Mouse (Mus musculus) heart, embryonic 13.5 days (tissue): Measurements from ENCODE around the gene D1Pas1. TPM values are rescaled to one million over a fixed set of nuclear protein-coding genes. Genes with fewer than 3 reads are reported as not detected.

Experiments used
- ATAC-seq: fragments of 200-750 bp; cut with Nextera tagmentation; 2 replicates; pipeline ENCODE4 v1.8.0; 2017; ENCODE audit warnings: moderate TSS enrichment; ENCODE audit not compliant: insufficient number of reproducible peaks, low FRiP score, low TSS enrichment; ENCODE audit errors: extremely low read depth
- H3K27ac ChIP-seq: fragments of 300-500 bp; sonication (generic); replicated peaks from 2 replicates; pipeline ENCODE4 v1.5.1; 2015; ENCODE audit warnings: moderate library complexity, mild to moderate bottlenecking, inconsistent platforms
- H3K27me3 ChIP-seq: fragments of 300-500 bp; sonication (generic); replicated peaks from 2 replicates; pipeline ENCODE4 v1.6.1; 2015; ENCODE audit warnings: mild to moderate bottlenecking, inconsistent platforms
- H3K36me3 ChIP-seq: fragments of 300-500 bp; sonication (generic); 2 replicates; pipeline ENCODE4 v1.6.1; 2015; ENCODE audit warnings: mild to moderate bottlenecking, inconsistent platforms
- H3K4me1 ChIP-seq: fragments of 300-500 bp; sonication (generic); 2 replicates; pipeline ENCODE4 v1.6.1; 2015; ENCODE audit warnings: inconsistent platforms
- H3K4me2 ChIP-seq: fragments of 300-500 bp; sonication (generic); 2 replicates; pipeline ENCODE4 v1.6.1; 2015; ENCODE audit warnings: inconsistent platforms, mild to moderate bottlenecking, moderate library complexity
- H3K4me3 ChIP-seq: fragments of 300-500 bp; sonication (generic); 2 replicates; pipeline ENCODE4 v1.5.1; 2015; ENCODE audit warnings: moderate library complexity, mild to moderate bottlenecking, inconsistent platforms
- H3K9ac ChIP-seq: fragments of 300-500 bp; sonication (generic); 2 replicates; pipeline ENCODE4 v1.6.1; 2015; ENCODE audit warnings: inconsistent platforms, mild to moderate bottlenecking, moderate library complexity
- H3K9me3 ChIP-seq: fragments of 300-500 bp; sonication (generic); 2 replicates; pipeline ENCODE4 v1.6.1; 2016; ENCODE audit warnings: inconsistent platforms
- WGBS: fragments of 180-500 bp; shearing (Covaris S2); methylation state at CpG from one replicate; pipeline ENCODE4 v1.1.7; 2015; ENCODE audit warnings: mixed read lengths; 5-methylcytosine and 5-hydroxymethylcytosine counted together
- polyA plus RNA-seq: library from polyadenylated mRNA; unstranded; fragments of >200 nt; fragmentation: Nextera tagmentation; extraction: Ambion mirVana; gene quantifications from 2 replicates; pipeline ENCODE4 v1.2.1, GENCODE M21; 2015

D1Pas1 gene
- polyA plus RNA-seq, 1 experiment from 2014 or later: 0.40 TPM

DNA sequence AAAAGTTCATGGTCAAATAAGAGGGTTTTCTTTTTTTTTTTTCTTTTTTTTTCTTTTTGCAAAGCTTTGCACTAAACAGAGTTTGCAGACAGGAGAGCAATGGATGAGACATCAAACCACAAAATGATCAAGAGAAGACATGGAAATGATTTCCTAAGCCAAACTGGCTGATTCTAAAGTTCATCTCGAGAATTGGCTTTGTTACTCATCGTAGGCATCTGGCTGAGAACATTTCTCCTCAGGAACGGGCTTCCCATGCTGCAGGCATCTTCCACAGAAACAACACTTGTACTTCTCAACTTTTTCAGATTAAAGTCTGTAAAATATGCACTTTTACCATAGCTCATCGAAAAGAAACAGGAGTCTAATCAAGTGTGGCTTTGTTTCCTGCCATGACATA lies 21.6 kb downstream of the D1Pas1 start:
- Histone ChIP-seq H3K9ac (no peak overlapping the region), H3K36me3 (no peaks in the 10 kb centered on the region), H3K4me1 (no peaks in the 10 kb centered on the region), H3K27me3 (no peaks in the 10 kb centered on the region), H3K4me2 (no peak overlapping the region), H3K27ac (no peak overlapping the region), H3K9me3 (peaks cover 10% of the 10 kb centered on the region), H3K4me3 (no peak overlapping the region)
- WGBS: 80% methylated on average over 4 of the region's 4 CpGs
- no peak for ATAC-seq

DNA sequence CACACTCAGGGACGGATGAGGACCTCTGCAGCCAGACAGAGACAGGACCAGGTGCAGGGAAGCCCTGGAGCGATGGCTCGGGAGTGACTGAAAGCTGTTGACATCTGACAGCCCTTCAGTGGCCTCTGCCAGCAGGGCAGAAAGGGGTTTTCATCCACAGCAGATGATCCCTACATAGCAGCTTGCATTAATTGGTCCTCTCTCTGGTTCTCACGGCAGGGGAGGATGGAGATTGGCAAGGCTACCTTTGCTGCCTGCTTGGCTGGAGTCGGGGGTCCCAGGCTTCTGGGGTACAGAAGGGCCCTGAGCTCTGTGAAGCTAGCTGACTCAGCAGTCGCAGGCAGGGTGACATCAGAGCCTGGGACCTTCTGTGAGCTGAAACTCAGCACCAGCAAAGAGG lies 24.3 kb downstream of the D1Pas1 start:
- Histone ChIP-seq H3K36me3 (no peaks in the 10 kb centered on the region), H3K4me2 (no peak overlapping the region), H3K27me3 (no peaks in the 10 kb centered on the region), H3K27ac (no peak overlapping the region), H3K4me1 (no peaks in the 10 kb centered on the region), H3K4me3 (no peak overlapping the region), H3K9ac (no peak overlapping the region), H3K9me3 (peaks cover 10% of the 10 kb centered on the region)
- no peak for ATAC-seq
- WGBS: 64% methylated on average over 6 of the region's 6 CpGs

DNA sequence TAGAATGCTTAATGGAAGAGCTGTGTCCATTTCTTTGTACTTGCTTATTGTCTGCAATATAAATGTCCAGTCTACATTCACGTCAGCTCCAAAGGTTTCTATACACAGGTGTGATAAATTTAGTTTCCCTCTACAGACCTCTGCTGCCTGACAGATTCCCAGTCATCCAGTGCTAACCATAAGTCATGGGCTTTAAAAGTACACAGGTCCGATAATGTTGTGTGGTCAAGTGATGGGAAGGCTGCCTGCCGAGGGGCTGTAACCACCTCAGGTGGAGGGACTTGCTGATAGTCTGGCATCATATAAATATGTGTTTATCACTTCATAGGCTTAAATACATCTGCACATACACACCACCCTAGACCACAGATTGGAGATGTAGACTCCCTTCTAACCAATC lies 24.9 kb downstream of the D1Pas1 start:
- peaks cover 10% of the 10 kb centered on the region for H3K9me3 ChIP-seq
- H3K4me1 ChIP-seq: no peaks in the 10 kb centered on the region

DNA sequence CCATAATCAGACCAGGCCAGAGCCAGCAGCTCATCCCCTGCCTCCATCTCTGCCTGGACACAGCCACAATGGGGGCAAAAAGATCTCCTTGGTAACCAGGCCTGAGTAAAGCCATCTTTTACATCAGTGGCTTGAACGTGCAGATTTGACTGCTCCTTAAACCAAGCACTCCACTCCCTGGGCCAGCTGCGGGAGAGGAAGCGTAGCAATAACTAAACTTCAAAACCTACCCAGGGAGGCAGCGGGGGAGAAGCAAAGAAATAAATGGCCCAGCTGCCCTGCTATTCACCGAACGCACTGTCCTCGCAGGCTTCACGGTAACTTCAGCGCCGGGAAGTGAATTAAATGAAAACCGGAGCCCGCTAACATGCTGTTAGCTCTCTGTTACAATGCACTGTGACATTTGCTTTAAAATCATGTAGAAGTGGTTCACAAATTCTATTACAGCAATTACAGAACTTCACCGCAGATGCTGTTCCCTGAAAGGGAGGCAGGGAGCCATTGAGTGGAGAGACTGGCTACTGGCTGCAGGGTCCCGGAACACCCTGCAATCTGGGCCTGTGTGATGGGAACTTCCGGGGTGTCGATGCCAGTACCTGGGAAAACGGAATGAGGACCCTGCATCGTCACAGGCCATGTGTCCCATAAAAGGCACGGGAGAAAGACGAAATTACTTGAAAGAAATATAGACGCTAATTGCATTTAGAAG lies 30.5 kb downstream of the D1Pas1 start:
- WGBS: 86% methylated on average over 21 of the region's 21 CpGs
- H3K4me3 ChIP-seq: no peak overlapping the region
- no peaks in the 10 kb centered on the region for H3K4me1 ChIP-seq
- H3K4me2 ChIP-seq: no peak overlapping the region
- no peak for ATAC-seq
- H3K27ac ChIP-seq: no peak overlapping the region
- no peak overlapping the region for H3K9ac ChIP-seq
- no peaks in the 10 kb centered on the region for H3K36me3 ChIP-seq
- peaks cover 8% of the 10 kb centered on the region for H3K9me3 ChIP-seq
- no peaks in the 10 kb centered on the region for H3K27me3 ChIP-seq

More for the DNA sequence above, 24.9 kb downstream of the D1Pas1 start:
- Histone ChIP-seq H3K27ac (no peak overlapping the region), H3K9ac (no peak overlapping the region), H3K27me3 (no peaks in the 10 kb centered on the region), H3K36me3 (no peaks in the 10 kb centered on the region), H3K4me2 (no peak overlapping the region), H3K4me3 (no peak overlapping the region)
- no peak for ATAC-seq
- WGBS: 86% methylated on average over 3 of the region's 3 CpGs

DNA sequence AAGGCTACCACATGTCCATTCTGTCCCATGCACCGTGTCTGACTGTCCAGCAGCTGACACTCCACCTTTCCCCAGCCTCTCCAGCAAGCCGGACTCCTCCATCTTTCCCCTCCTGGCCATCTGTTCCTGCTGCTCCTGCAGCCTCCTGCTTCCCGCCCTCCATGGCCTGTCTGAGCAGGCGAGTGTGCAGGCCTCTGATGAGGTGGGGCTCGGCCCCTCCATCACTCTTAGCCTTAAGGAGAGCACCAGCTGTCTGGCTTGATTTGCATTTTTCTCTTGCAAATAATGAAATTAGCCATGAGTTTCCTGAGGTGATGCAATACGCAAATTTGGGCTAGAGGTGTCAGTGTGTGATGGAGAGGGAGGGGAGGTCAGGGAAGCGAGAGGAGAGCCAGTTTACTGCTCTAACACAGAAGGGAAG lies 36.2 kb downstream of the D1Pas1 start:
- no peaks in the 10 kb centered on the region for H3K4me1 ChIP-seq
- no peaks in the 10 kb centered on the region for H3K36me3 ChIP-seq
- peaks cover 4% of the 10 kb centered on the region; the same call in 1 of the 2 replicates for H3K9me3 ChIP-seq
- WGBS: 67% methylated on average over 7 of the region's 7 CpGs
- no peak for ATAC-seq
- no peak overlapping the region for H3K4me2 ChIP-seq
- no peaks in the 10 kb centered on the region for H3K27me3 ChIP-seq
- H3K27ac ChIP-seq: no peak overlapping the region
- H3K9ac ChIP-seq: no peak overlapping the region
- no peak overlapping the region for H3K4me3 ChIP-seq

DNA sequence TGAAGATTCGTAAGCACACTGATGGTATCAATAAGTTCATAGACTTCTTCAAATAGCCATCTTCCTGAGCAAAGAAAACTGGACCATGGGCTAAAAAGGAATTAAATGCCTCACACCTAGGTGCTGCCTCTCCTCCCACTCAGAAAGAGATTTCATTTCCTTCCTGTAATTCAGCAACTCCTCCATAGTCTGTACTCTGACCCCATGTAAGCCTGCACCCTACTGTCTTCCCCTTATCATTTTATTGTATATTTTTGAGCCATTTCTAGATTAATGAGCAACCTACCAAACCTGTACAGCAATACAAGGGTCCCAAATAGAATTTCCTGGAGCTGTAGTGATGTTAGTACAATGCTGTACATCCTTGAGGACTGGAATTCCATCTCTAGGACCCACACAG lies 37.1 kb downstream of the D1Pas1 start:
- ATAC-seq: no peak
- no peak overlapping the region for H3K9ac ChIP-seq
- no peak overlapping the region for H3K4me3 ChIP-seq
- no peaks in the 10 kb centered on the region for H3K4me1 ChIP-seq
- no peak overlapping the region for H3K4me2 ChIP-seq
- no peaks in the 10 kb centered on the region for H3K27me3 ChIP-seq
- 79% methylated on average over 1 of the region's 1 CpGs for WGBS
- H3K9me3 ChIP-seq: peaks cover 4% of the 10 kb centered on the region; the same call in 1 of the 2 replicates
- no peak overlapping the region for H3K27ac ChIP-seq
- no peaks in the 10 kb centered on the region for H3K36me3 ChIP-seq

DNA sequence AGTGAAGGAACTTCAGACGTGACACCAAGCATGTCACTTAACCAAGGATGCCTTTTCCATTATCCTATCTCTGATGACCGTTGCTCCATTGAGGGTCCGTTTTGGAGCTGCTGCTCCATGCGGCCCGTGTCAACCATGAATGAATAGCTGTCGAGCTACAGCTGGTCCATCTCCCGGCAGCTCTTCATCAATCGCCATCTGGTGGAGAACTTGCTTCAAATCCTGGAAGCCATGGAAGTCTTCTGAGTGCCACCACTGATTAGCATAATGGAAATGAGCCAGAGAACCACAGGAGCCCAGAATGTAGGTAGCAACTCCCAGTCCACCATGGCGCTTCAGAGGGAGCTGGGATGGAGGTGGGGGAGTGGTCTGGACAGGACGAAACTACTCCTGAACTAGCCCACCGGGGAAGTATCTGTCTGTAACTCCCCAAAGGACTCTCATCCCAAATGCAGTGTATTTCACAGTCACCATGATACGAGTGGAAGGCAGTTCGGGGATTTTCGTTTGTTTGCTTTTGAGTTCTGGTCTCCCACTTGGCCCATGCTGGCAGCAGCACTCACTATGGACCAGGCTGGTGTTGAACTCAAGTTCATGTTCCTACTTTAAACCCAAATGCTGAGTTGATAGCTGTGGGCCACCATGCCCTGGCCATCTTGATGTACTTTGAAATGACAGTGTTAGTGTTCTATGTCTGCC lies 39.2 kb downstream of the D1Pas1 start:
- Histone ChIP-seq H3K9ac (no peak overlapping the region), H3K4me1 (no peaks in the 10 kb centered on the region), H3K36me3 (no peaks in the 10 kb centered on the region), H3K27ac (no peak overlapping the region), H3K4me2 (no peak overlapping the region), H3K4me3 (no peak overlapping the region), H3K27me3 (no peaks in the 10 kb centered on the region), H3K9me3 (no peaks in the 10 kb centered on the region)
- ATAC-seq: no peak
- 76% methylated on average over 14 of the region's 14 CpGs for WGBS

DNA sequence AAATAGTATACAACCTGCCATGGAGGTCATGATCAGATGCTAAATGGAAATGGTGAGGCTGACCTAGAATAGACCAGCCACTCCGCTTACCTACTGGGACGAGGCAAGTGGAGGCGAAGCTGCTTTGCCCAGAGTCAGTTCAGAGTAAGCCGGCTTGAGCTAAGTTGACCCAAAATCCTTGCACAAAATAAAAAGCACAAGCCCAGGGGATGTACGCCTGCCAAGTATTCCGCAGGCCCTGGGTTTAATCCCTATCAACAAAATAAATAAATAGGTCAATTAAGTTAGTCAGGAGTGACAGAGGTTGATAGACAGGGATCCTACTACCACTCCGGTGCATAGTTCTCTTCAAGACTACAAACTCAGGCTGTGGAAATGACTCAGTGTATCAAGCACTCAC lies 41.0 kb downstream of the D1Pas1 start:
- WGBS: 82% methylated on average over 7 of the region's 7 CpGs
- Histone ChIP-seq H3K27ac (no peak overlapping the region), H3K4me2 (no peak overlapping the region), H3K9me3 (no peaks in the 10 kb centered on the region), H3K4me3 (no peak overlapping the region), H3K36me3 (no peaks in the 10 kb centered on the region), H3K4me1 (no peaks in the 10 kb centered on the region), H3K27me3 (no peaks in the 10 kb centered on the region), H3K9ac (no peak overlapping the region)
- ATAC-seq: no peak

DNA sequence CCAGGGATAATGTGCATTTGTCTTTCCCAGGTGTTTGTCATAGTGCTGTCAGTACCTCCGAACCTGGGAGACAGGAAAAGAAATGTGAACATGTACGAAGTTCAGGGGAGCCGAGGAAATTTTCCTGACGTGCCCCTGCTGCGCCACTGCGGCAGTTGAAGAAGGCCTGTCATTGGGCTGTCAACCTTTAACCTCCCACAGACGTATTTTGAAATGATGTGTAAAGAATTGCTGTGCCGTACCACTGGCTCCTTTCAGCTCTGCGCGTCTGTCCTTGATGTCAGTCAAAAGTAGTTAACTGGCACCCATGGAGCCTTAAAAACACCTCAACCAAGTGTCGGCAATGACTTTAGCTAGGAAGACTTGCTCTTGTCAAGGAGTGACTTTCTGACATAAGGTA lies 42.9 kb downstream of the D1Pas1 start:
- no peak overlapping the region for H3K4me2 ChIP-seq
- ATAC-seq: no peak
- H3K4me3 ChIP-seq: no peak overlapping the region
- H3K9ac ChIP-seq: no peak overlapping the region
- H3K27me3 ChIP-seq: no peaks in the 10 kb centered on the region
- H3K36me3 ChIP-seq: no peaks in the 10 kb centered on the region
- H3K9me3 ChIP-seq: no peaks in the 10 kb centered on the region
- H3K4me1 ChIP-seq: no peaks in the 10 kb centered on the region
- WGBS: 79% methylated on average over 11 of the region's 11 CpGs
- no peak overlapping the region for H3K27ac ChIP-seq

DNA sequence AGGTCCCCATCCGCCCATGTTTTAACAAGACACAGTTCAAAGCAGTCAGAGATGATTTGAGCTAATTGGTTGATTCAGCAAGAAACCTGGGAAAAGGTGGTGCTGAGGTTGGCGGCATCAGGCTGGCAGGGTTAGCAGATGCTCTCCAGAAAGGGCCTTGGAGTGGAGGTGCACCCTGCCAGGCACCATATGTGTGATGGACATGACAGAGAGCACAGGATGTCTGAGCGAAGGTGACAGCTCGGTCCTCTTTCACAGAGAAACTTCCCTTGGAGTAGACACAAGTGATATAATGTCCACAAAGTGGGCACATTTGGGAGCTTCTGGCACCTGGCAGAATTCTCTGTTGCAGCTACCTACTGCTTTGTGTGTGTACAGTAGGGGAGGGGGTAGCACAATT lies 44.4 kb downstream of the D1Pas1 start:
- Histone ChIP-seq H3K9ac (no peak overlapping the region), H3K9me3 (no peaks in the 10 kb centered on the region), H3K4me3 (no peak overlapping the region), H3K4me1 (no peaks in the 10 kb centered on the region), H3K27ac (no peak overlapping the region), H3K4me2 (no peak overlapping the region), H3K36me3 (no peaks in the 10 kb centered on the region), H3K27me3 (no peaks in the 10 kb centered on the region)
- ATAC-seq: no peak
- 77% methylated on average over 4 of the region's 4 CpGs for WGBS

DNA sequence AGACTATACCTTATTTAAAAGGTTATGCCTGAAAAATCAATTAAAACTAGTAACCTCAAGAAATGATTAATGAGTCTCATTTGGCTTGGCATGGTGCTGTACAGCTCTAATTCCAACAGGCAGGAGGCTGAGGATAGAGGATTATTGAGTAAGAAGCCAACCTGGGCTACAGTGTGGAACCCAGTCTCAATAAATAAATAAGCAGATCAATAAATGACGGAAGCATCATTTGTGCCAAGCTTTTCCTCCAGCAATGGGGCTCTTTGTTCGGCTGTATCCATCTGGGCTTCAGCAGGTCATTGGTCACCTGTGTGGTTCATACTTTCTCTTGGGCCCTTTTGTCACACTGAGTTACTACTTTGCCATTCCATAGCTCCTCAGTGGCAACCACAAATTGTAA lies 46.9 kb downstream of the D1Pas1 start:
- no peaks in the 10 kb centered on the region for H3K9me3 ChIP-seq
- H3K36me3 ChIP-seq: no peaks in the 10 kb centered on the region
- H3K4me1 ChIP-seq: no peaks in the 10 kb centered on the region
- H3K4me2 ChIP-seq: no peak overlapping the region
- WGBS: 81% methylated on average over 2 of the region's 2 CpGs
- H3K9ac ChIP-seq: no peak overlapping the region
- ATAC-seq: no peak
- H3K27ac ChIP-seq: no peak overlapping the region
- no peaks in the 10 kb centered on the region for H3K27me3 ChIP-seq
- no peak overlapping the region for H3K4me3 ChIP-seq

DNA sequence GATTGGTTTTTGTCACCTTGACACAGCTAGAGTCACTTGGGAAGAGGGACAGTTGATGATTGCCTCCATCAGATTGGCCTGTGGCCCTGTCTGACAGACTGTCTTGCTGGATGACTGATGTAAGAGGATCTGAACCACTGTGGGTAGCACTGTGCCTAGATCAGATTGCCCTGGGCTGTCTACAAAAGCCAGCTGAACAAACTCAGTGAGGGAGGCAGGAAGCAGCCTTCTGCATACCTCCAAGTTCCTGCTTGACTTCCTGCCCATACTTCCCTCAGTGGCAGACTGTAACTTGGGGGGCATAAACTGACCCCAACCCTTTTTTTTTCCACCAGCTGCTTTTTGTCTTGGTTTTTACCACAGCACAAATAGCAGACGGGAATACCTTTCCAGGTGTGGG lies 48.5 kb downstream of the D1Pas1 start:
- 53% methylated on average over 1 of the region's 1 CpGs for WGBS
- Histone ChIP-seq H3K27ac (no peak overlapping the region), H3K9me3 (no peaks in the 10 kb centered on the region), H3K27me3 (no peaks in the 10 kb centered on the region), H3K4me2 (no peak overlapping the region), H3K9ac (no peak overlapping the region), H3K4me1 (no peaks in the 10 kb centered on the region), H3K36me3 (no peaks in the 10 kb centered on the region), H3K4me3 (no peak overlapping the region)
- no peak for ATAC-seq
